Mouse (Mus musculus): ENCODE results near the gene Cbx5. TPM values are rescaled to one million over a fixed set of nuclear protein-coding genes. Genes with fewer than 3 reads are reported as not detected.

Cbx5 gene
- total and polyA plus RNA-seq, 3 experiments, result 94.9 to 171 (median 128) TPM

- no peak overlapping the region for H3K27ac ChIP-seq (ENCODE audit: insufficient read depth, low read depth)
- in situ Hi-C loops (cut with MboI; ENCODE audit: low pct_ligation_motif_present, low pct_unique_long_range_greater_than_20kb, low sequenced_read_pairs) (no loop called here), dilution Hi-C loops (cut with MboI; ENCODE audit: extremely low pct_ligation_motif_present, extremely low pct_unique_long_range_greater_than_20kb, low sequenced_read_pairs) (no loop called here)
- peaks cover 14% of the 10 kb centered on the region for H3K79me2 ChIP-seq (replicated peaks; ENCODE audit: control insufficient read depth, extremely low read depth, insufficient read depth, poor library complexity, severe bottlenecking)
- no peak for TF ChIP-seq SMC3 (IDR thresholded peaks at IDR 0.05; ENCODE audit: low read depth, low read length)
- TF ChIP-seq CHD2 (IDR thresholded peaks at IDR 0.05; ENCODE audit: low read length), result peak; percentile 31; the same call in 1 of the 2 replicates
- peak; percentile 24 for TF ChIP-seq POLR2AphosphoS2 (IDR thresholded peaks at IDR 0.05; ENCODE audit: low read depth, low read length)
- no peak; the same call in 1 of the 2 replicates for TF ChIP-seq MAZ (IDR thresholded peaks at IDR 0.05; ENCODE audit: low read depth, low read length)
- no peak for TF ChIP-seq CTCF (conservative IDR thresholded peaks at IDR 0.05 in 1 of 2, IDR thresholded peaks at IDR 0.05 in 1 of 2; ENCODE audit: low read depth in 2 of 2, low read length in 2 of 2)
- TF ChIP-seq TBP (conservative IDR thresholded peaks at IDR 0.05; ENCODE audit: low read depth, low read length), result no peak
- TF ChIP-seq E2F4 (IDR thresholded peaks at IDR 0.05; ENCODE audit: insufficient replicate concordance, low read depth, low read length), result no peak
- no peak for TF ChIP-seq PAX5 (IDR thresholded peaks at IDR 0.05; ENCODE audit: low read length)
- TF ChIP-seq RCOR1 (conservative IDR thresholded peaks at IDR 0.05; ENCODE audit: low read depth, low read length), result no peak
- TF ChIP-seq IRF4 (IDR thresholded peaks at IDR 0.05; ENCODE audit: low read depth, low read length), result no peak
- no peak for TF ChIP-seq USF2 (conservative IDR thresholded peaks at IDR 0.05; ENCODE audit: low read depth, low read length)
- peak; percentile 52 for TF ChIP-seq POLR2A (IDR thresholded peaks at IDR 0.05; ENCODE audit: low read depth, low read length)
- no peak for TF ChIP-seq NELFE (IDR thresholded peaks at IDR 0.05; ENCODE audit: low read depth, low read length)
- no peak for TF ChIP-seq JUN (IDR thresholded peaks at IDR 0.05; ENCODE audit: insufficient read depth, low read depth, low read length)
- TF ChIP-seq EP300 (IDR thresholded peaks at IDR 0.05; ENCODE audit: low read length), result no peak
- TF ChIP-seq UBTF (IDR thresholded peaks at IDR 0.05; ENCODE audit: low read depth, low read length), result no peak
- TF ChIP-seq MYC (IDR thresholded peaks at IDR 0.05; ENCODE audit: low read depth, low read length), result no peak
- peak; percentile 58 for TF ChIP-seq ZMIZ1 (IDR thresholded peaks at IDR 0.05; ENCODE audit: low read depth, low read length)
- no peak overlapping the region for H3K4me3 ChIP-seq (replicated peaks in 1 of 3; ENCODE audit: low read depth in 2 of 3, low read length in 2 of 3, poor library complexity in 1 of 3)
- H3K9me3 ChIP-seq (replicated peaks; ENCODE audit: low read length), result no peaks in the 10 kb centered on the region
- H3K4me1 ChIP-seq (ENCODE audit: control insufficient read depth in 1 of 2, insufficient read depth in 2 of 2), result peaks cover 0 to 16% of the 10 kb centered on the region in 2 experiments; a peak in 2 of 4 replicates
- H3K27me3 ChIP-seq (replicated peaks), result no peaks in the 10 kb centered on the region
- no peak overlapping the region for H3K4me2 ChIP-seq (ENCODE audit: insufficient read depth, low read depth, poor library complexity, severe bottlenecking)
- peaks cover 37 to 75% of the 10 kb centered on the region in 2 experiments for H3K36me3 ChIP-seq (replicated peaks in 1 of 2; ENCODE audit: control insufficient read depth in 1 of 2, insufficient read depth in 1 of 2, low read length in 1 of 2)
- H3K9ac ChIP-seq (ENCODE audit: insufficient read depth, low read depth), result no peak overlapping the region
- DNase-seq (ENCODE audit: extremely low read depth), result no peak
Measured at GRCm38 (mm10) chr15:103248401-103249313, 9.0 kb upstream of the Cbx5 start.

- in situ Hi-C loops (cut with MboI; ENCODE audit: low pct_ligation_motif_present, low pct_unique_long_range_greater_than_20kb, low sequenced_read_pairs), result no loop called here
- H3K27ac ChIP-seq (ENCODE audit: insufficient read depth, low read depth), result no peak overlapping the region
- peaks cover 0 to 22% of the 10 kb centered on the region in 2 experiments; a peak in 2 of 4 replicates for H3K4me1 ChIP-seq (ENCODE audit: control insufficient read depth in 1 of 2, insufficient read depth in 2 of 2)
- TF ChIP-seq EP300 (IDR thresholded peaks at IDR 0.05; ENCODE audit: low read length) (no peak), MAX (IDR thresholded peaks at IDR 0.05; ENCODE audit: low read length) (no peak), POLR2A (IDR thresholded peaks at IDR 0.05; ENCODE audit: low read depth, low read length) (peak; percentile 57; the same call in 1 of the 2 replicates), ZNF384 (IDR thresholded peaks at IDR 0.05; ENCODE audit: low read depth, low read length) (no peak), UBTF (IDR thresholded peaks at IDR 0.05; ENCODE audit: low read depth, low read length) (0 out of 2 replicates have a peak, but pooled peaks have one; percentile 26), TCF12 (IDR thresholded peaks at IDR 0.05; ENCODE audit: low read depth, low read length) (no peak), GABPA (IDR thresholded peaks at IDR 0.05; ENCODE audit: insufficient replicate concordance, low read depth, low read length) (no peak), MYC (IDR thresholded peaks at IDR 0.05; ENCODE audit: low read depth, low read length) (no peak), ZMIZ1 (IDR thresholded peaks at IDR 0.05; ENCODE audit: low read depth, low read length) (no peak; the same call in 1 of the 2 replicates), USF1 (IDR thresholded peaks at IDR 0.05; ENCODE audit: low read depth, low read length) (no peak), ZKSCAN1 (IDR thresholded peaks at IDR 0.05; ENCODE audit: borderline replicate concordance, low read depth, low read length) (no peak), RCOR1 (conservative IDR thresholded peaks at IDR 0.05; ENCODE audit: low read depth, low read length) (0 out of 2 replicates have a peak, but pooled peaks have one; percentile 17), PAX5 (IDR thresholded peaks at IDR 0.05; ENCODE audit: low read length) (no peak), ZC3H11A (IDR thresholded peaks at IDR 0.05; ENCODE audit: low read depth, low read length) (no peak), TBP (conservative IDR thresholded peaks at IDR 0.05; ENCODE audit: low read depth, low read length) (no peak), MXI1 (IDR thresholded peaks at IDR 0.05; ENCODE audit: low read depth, low read length) (no peak), SMC3 (IDR thresholded peaks at IDR 0.05; ENCODE audit: low read depth, low read length) (peak; percentile 12; the same call in 1 of the 2 replicates), POLR2AphosphoS2 (IDR thresholded peaks at IDR 0.05; ENCODE audit: low read depth, low read length) (peak; percentile 97), MAFK (IDR thresholded peaks at IDR 0.05; ENCODE audit: insufficient replicate concordance, low read length) (no peak), CHD2 (IDR thresholded peaks at IDR 0.05; ENCODE audit: low read length) (peak; percentile 56), IRF4 (IDR thresholded peaks at IDR 0.05; ENCODE audit: low read depth, low read length) (no peak)
Measured at GRCm38 (mm10) chr15:103247782-103248400, 8.3 kb upstream of the Cbx5 start.

More at GRCm38 (mm10) chr15:103247782-103248400, 8.3 kb upstream of the Cbx5 start:
- Histone ChIP-seq H3K27me3 (replicated peaks) (no peaks in the 10 kb centered on the region), H3K36me3 (replicated peaks in 1 of 2; ENCODE audit: control insufficient read depth in 1 of 2, insufficient read depth in 1 of 2, low read length in 1 of 2) (peaks cover 43 to 80% of the 10 kb centered on the region in 2 experiments), H3K4me3 (replicated peaks in 1 of 3; ENCODE audit: low read depth in 2 of 3, low read length in 2 of 3, poor library complexity in 1 of 3) (no peak overlapping the region), H3K9me3 (replicated peaks; ENCODE audit: low read length) (no peaks in the 10 kb centered on the region), H3K9ac (ENCODE audit: insufficient read depth, low read depth) (no peak overlapping the region), H3K79me2 (replicated peaks; ENCODE audit: control insufficient read depth, extremely low read depth, insufficient read depth, poor library complexity, severe bottlenecking) (peaks cover 21% of the 10 kb centered on the region), H3K4me2 (ENCODE audit: insufficient read depth, low read depth, poor library complexity, severe bottlenecking) (no peak overlapping the region)
- peak; percentile 60 for DNase-seq (ENCODE audit: extremely low read depth)
- dilution Hi-C loops (cut with MboI; ENCODE audit: extremely low pct_ligation_motif_present, extremely low pct_unique_long_range_greater_than_20kb, low sequenced_read_pairs), result no loop called here

Measured in CH12.LX (cell line).